In genomic region chr2:148572165-148572564, GRCm38 (mm10) we compare ENCODE assay signal across 9 mouse cellular contexts.
DNase-seq lines count a peak whose midpoint lies in the region; TF ChIP-seq lines count a peak whose summit lies in the region.
"Had no signal": no experiment of that assay in that cellular context is flagged by ENCODE, and none has a peak within 500 bp of the region (broad histone marks: within the 10 kb centered on the region; RNA-seq: fewer than 3 reads in every experiment).

No protein-coding gene starts in this region.

- H3K27me3 ChIP-seq in C2C12 (ENCODE audit: control insufficient read depth, insufficient read depth, insufficient read length): no peaks in the 10 kb centered on the region
- no peaks in the 10 kb centered on the region for H3K27me3 ChIP-seq in splenic B cell, adult 2 months (ENCODE audit: control insufficient read depth, insufficient read depth, low read length, poor library complexity, severe bottlenecking)
- H3K27me3 ChIP-seq: heart, embryonic 15.5 days had no signal

- peak; percentile 36 for TF ChIP-seq CTCF in C2C12 (IDR thresholded peaks at IDR 0.05; ENCODE audit: control insufficient read depth, insufficient read depth, insufficient read length)

- H3K79me2 ChIP-seq in C2C12 (ENCODE audit: control insufficient read depth, insufficient read depth): no peaks in the 10 kb centered on the region

- intact Hi-C loops in heart, postnatal 14 days (cut with DNase I): loop anchor here (5.0 to 10.0 kb wide), 3 partner anchors 165 to 767 kb away; partner anchors contain the start of genes Cstl1 and Thbd

- no peaks in the 10 kb centered on the region for H3K36me3 ChIP-seq in C2C12 (ENCODE audit: control insufficient read depth, insufficient read depth)
- H3K36me3 ChIP-seq in splenic B cell, adult 2 months (ENCODE audit: control insufficient read depth, insufficient read depth, low read length, poor library complexity, severe bottlenecking): no peaks in the 10 kb centered on the region
- H3K36me3 ChIP-seq: heart, embryonic 15.5 days had no signal

- no peaks in the 10 kb centered on the region for H3K79me3 ChIP-seq in C2C12 (ENCODE audit: low read depth)

- peak; percentile 74 to 81 for DNase-seq in cerebellum, postnatal 14 days
- DNase-seq in cerebellum, adult 11-12 months: no peak
- DNase-seq in embryo, embryonic 10 days (ENCODE audit: low spot score): peak; percentile 86
- peak; percentile 79 to 83 for DNase-seq in heart, postnatal 14 days
- peak; percentile 31 for DNase-seq in layer of hippocampus, adult 9-11 months
- peak; percentile 69 for DNase-seq in lung, postnatal 25 days (ENCODE audit: low spot score)
- peak; percentile 65 for DNase-seq in splenic B cell, adult 2 months (ENCODE audit: low read depth, low spot score)

- H3ac ChIP-seq in C2C12 (ENCODE audit: control insufficient read depth, insufficient read length, low read depth): no peak overlapping the region

- H3K4me3 ChIP-seq in C2C12 (ENCODE audit: insufficient read depth, poor library complexity, severe bottlenecking): no peak overlapping the region
- H3K4me3 ChIP-seq: heart, embryonic 15.5 days had no signal

TF ChIP-seq in C2C12, 6 proteins besides CTCF, POLR2A, EP300 and RAD21:
- TF ChIP-seq MAX (IDR thresholded peaks at IDR 0.05): no peak
